Mouse (Mus musculus) embryo, embryonic 10.5 days (tissue): ENCODE measurements around the gene Stard3.

Experiments used
- DNase-seq: peaks from one replicate; pipeline ENCODE4 v3.0.0-alpha.2; 2015; ENCODE audit warnings: low spot score

Stard3 gene

DNA sequence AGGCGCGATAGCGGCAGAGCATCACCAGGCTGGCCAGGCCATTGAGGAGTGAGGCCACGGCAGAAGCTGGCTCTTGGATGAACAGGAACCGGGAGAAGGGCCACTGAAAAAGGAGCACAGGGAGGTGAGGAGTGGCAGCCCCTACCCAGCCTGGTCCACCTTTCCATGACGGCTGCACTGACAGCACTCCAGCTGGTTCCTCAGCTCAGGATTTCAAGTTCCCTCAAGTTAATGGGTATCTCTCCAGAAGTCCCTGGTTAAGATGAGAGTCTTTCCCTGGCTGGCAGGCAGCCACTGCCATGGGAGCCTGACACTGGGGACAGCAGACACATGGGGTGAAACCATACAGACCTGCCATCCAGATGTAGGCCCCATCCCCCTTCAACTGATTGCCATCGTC lies 39.8 kb downstream of the Stard3 start:
- no peak for DNase-seq

DNA sequence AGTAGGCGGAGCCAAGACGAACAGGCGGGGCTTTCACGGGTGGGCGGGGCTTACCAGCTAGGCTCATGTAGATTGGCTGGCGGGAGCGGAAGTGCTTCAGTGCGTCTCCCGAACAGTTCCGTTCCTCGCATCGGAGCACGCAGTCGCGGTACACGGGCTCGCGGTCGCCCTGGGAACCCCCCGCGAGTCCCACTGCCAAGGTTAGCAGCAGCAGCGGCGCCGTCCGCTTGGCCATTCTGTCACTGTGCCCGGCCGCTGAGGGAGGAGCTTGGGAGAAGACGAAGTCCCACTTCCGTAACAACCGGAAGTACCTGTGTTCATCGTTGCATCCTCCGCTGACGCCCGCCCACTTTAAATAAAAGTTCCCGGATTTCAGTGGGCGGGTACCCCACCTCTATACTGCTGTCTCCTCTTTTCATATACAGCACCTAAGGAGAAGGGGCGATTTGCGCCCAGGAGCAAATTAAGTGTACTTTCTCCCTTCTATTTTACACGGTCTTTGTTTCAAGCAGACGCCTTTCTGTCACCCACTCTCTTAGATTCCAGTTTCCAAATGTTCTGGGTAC lies 42.1 kb downstream of the Stard3 start, which contains the start of gene Pgap3:
TSS of gene Pgap3 (minus strand) at position 330 of the 566 bp plus-strand sequence.
- DNase-seq, result peak; percentile 94

DNA sequence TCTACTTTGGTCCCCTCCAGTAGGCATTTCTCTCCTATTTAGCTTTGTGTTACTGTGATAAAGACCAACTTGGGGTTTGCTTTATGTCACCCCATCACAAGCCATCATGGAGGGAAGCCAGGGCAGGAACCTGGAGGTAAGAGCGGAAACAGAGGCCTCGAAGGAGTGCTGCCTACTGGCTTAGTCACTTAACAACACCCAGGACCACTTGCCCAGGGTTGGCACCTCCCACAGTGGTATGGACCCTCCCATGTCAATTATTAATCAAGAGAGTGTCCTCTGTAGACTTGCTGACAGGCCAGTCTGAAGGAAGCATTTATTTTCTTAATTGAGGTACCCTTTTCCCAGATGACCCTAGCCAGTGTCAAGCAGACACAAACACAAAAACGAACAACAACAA lies 42.6 kb downstream of the Stard3 start:
- no peak for DNase-seq

DNA sequence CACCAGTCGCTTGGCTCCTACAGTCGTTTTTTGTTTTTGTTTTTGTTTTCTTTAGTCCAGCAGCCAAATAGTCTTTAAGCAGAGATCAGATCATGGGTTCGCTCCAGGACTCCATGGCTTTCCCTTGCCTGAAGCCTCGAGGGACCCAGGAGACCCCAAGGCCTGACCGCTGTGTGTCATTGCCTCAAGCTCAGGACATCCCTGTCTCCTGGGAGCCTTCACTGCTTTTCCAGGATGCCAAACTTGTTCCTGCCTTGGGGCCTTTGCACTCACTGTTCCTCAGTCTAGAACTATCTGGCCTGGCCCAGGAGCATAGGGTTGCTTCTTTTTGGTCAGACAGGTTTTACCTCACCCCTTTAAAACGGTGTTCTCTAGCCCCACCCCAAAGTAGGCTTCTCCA lies 48.5 kb downstream of the Stard3 start:
- DNase-seq, result no peak

DNA sequence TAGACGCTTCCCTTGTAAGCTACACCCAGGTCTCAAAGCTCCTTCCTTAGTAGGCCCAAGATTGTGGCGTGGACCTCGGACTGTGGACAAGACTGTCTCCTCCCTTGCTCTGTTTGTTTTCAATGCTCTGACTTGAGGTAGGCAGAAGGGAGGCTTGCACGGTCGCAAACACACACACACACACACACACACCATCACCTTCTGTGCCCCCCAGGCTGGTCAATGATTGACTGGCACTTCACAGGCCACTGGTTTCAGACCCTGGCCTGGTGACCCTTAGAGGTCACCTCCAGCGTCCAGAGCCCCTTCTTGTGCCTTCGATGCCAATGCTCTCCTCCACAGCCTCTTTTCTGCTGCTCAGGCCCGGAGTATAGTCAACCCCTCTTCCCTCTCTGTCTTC lies 50.7 kb downstream of the Stard3 start:
- no peak for DNase-seq

DNA sequence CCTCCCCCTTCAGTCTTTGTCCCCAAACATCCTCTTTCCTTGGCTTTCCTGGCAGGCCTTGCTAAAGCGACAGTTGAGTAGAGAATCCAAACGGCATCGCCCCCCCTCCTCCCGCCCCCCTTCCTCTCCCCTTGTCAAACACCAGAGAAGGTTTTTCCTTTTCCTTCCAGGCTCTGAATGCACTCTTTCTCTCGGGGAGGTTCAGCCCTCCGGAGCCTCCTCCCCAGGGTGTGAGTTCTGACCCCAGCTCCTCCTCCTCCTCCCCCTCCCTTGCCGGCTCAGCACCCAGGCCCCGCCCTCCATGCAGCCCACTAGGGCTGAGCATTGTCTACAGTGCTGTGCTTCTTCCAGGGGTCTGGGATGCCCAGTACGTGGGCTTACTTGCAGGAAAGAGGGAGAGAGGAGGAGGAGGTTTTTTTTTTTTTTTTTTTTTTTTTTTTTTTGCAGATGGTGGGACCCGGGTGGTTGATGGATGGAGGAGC lies 51.2 kb downstream of the Stard3 start:
- DNase-seq, result peak; percentile 69

DNA sequence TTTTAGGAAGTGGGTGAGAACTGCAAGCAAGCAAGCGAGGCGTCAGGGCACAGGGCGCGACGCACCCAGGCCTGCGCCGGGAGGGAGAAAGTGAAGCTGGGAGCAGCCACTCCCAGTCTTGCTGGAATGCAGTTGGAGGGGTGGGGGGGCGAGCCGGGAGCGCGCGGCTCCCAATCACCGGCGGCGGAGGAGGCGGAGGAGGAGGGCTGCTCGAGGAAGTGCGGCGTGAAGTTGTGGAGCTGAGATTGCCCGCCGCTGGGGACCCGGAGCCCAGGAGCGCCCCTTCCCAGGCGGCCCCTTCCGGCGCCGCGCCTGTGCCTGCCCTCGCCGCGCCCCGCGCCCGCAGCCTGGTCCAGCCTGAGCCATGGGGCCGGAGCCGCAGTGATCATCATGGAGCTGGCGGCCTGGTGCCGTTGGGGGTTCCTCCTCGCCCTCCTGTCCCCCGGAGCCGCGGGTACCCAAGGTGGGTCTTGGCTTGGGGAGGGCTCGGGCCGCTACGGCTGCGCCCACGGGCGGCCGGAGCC lies 54.2 kb downstream of the Stard3 start, which contains the start of gene Erbb2:
TSS of gene Erbb2 (plus strand) at position 198 of the 524 bp plus-strand sequence.
- peak; percentile 85 for DNase-seq

DNA sequence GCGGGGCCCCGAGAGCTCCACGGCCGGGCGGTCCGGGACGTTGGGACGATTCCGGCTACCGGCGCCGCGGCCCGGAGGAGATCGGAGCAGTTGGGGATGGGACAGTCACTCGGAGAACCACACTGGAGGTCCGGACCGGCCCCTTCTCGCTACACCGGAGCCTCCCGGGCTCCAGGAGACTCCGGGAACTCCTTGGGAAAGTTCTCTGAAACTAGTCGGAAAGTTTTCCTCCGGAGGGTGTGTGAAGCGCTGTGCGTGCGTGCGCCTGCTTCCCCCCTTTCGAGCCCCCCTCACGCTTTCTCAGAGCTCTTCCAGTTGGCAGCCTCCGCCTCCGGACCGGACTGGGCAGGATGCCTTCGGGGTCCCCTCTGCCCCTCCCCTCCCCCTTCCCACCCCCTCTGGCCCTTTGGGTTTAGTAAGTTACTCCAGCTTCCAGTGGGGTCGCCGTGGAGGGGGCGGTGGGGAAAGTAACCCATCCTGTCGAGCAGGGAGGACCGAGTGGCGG lies 54.7 kb downstream of the Stard3 start:
- DNase-seq, result peak; percentile 70

DNA sequence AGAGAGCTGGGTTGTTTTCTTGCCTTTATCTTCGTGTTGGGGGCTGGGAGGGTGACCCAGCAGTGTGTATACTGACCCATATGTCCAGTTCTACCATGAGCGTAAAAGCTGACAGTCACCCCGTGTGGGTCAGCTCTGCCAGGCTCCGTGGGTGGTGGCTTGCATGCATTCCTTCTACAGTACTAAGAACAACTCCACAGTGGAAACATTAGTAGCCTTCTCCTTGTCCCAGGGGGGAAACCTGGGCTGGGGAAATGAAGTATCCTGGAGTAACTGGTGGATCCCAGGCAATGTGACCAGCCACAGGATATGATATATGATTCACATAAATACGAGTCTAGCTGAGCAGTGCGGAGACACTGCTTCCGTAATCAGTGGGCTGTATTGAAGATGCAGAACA lies 55.6 kb downstream of the Stard3 start:
- DNase-seq, result no peak

DNA sequence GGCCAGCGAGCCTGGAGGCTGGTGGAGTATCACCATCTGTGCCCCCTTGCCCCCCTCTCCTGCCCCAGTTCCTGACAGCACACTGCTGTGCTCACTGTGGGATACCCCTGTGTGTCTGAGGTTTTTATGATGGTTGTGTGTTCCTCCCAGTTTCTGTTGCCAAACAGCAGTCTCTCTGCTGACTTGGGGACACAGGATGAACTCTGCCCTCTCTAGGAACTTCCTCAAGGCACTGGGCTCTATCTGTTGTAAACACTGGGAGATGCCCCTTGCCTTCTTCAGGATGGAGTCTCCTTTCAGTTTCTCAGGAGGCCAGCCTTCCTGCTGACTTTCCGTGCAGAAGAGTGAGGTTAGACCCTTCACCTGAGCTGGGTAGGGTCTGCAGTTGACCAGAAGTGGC lies 56.0 kb downstream of the Stard3 start:
- no peak for DNase-seq

DNA sequence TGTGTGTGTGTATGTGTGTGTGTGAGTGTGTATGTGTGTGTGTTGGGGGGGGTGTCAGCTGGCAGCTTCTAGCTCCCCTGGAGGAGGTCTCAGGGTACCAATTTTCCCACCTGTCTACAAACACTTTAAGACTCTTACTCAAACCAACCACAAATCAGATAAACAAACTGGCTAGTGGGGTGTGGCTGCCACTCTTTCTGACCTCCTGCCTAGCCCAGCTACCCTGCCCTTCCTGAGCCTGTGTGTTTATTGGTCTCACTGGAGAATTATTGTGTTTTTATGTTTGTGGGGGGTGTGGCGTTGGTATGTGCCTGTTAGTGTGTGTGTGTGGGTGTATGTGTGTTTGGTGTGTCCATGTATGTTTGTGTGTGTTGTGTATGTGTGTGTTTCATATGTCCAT lies 58.9 kb downstream of the Stard3 start:
- no peak for DNase-seq

DNA sequence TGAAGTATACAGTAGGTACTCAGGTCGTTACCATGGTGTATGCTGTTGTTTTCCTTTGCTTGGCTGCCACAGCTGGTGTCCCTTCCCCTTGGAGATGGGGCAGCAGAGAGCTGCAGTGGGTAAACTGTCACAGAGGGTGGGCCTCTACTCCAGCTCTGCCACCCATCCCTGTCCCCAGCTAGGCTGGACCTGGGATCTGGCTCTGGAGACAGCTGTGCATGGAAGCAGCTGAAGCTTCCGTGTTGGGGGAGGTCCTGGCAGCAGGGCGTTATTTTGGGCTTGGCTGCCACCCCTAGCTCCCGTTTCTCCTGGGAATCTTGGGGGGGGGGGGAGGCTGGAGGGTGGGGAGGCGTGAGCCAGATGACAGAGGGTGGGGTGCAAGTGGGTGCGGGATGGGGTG lies 60.1 kb downstream of the Stard3 start:
- DNase-seq, result no peak

DNA sequence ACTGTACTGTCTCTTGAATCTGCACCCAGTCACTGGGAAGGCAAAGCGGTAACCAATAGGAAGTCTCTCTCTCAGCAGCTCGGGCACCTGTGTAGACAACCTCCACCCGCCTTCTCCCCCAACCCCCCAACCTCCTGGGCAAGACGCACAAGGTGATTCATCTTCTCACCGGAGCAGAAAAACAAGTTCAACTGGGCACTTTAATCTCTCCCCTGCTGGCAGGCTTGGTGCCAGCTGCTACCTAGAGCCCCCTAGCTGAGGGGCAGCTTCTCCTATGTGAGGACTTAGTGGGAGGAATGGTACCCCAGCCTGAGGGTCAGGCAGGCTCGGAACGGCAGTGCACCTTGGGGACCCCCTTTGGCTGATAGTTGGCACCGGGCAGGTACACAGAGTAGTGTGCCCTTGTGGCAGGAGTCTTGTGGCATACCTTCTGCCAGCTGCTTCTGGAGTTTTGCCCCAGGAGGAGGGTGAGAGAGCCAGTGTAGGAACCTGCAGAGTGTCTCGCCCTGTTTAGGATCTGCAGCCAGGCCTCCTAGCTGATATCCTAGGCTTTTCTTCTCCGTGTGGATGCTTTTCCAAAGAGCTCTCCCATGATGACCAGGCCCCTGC lies 60.9 kb downstream of the Stard3 start:
- DNase-seq, result no peak

DNA sequence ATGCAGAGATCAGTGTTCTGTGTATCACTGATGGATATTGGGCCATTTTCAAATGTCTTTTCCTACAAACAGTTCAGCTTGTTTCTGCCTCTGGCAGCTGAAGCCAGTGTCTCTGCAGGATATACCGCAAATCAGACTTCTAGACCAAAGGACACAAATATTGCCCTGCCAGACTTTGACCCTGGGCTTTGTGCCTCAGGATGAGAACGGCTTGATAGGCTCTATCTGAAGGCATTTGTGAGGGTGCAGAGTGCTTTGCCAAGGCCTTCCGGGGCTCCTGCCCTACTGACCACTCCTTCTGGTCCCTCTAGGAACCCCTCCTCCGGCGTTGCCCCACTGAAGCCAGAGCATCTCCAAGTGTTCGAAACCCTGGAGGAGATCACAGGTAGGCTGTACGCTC lies 68.4 kb downstream of the Stard3 start:
- DNase-seq, result no peak

DNA sequence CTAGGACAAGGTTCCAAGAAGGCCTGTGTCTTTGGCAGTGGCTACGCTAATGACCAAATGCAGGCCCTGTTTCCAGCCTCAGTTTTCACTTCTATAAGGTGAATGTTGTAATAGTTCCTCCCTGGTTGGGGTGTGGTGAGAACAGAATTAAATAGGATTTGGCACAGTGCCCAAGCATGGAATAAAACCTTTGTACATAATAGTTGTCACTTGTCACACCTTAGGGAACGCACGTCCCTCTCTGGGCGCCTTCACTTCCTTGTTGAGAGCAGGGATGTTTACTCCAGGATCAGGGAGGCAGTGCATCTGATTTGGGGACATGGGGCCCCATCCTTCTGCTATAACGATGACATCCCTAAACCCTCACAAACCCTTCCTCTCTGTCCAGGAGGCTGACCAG lies 70.3 kb downstream of the Stard3 start:
- no peak for DNase-seq
